Mouse (Mus musculus): Measurements from ENCODE around the gene 2310033P09Rik. TPM values are rescaled to one million over a fixed set of nuclear protein-coding genes. Genes with fewer than 3 reads are reported as not detected.
"Not testable (repeated sequence)": the region's sequence is repeated elsewhere in the genome, so short reads cannot be mapped to it uniquely, and the experiment has no call there.

Gene 2310033P09Rik
- polyA plus RNA-seq, 1 experiment from 2014 or later = 44.8 TPM

DNA sequence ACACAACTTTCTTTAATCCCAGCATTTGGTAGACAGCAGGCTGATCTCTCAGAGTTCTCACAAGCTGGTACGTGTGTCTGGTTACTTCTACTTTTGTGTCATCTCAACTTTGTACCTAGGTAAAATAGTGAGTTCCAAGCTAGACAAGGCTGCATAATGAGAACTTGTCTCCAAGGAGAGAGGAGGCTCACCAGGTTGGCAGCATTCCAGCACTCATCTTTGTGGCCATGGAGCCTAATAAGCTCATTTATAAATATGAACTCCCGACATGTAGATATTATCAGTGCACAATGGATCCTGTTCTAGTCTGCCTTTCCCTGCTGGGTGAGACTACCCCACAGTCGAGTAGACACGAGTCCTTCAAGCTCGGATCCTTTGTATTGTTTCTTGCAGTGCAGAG, 1.5 kb downstream of the 2310033P09Rik start:
- Histone ChIP-seq H3K27me3 (ENCODE audit: poor library complexity, severe bottlenecking) (no peaks in the 10 kb centered on the region), H3K36me3 (replicated peaks) (peaks cover 82% of the 10 kb centered on the region), H3K9me3 (no peaks in the 10 kb centered on the region), H3K27ac (no peak overlapping the region), H3K4me3 (peak overlapping the region; percentile 92), H3K4me1 (peaks cover 31% of the 10 kb centered on the region)
- no peak for DNase-seq (ENCODE audit: extremely low spot score, low spot score)
- WGBS = 83% methylated on average over 5 of the region's 5 CpGs

DNA sequence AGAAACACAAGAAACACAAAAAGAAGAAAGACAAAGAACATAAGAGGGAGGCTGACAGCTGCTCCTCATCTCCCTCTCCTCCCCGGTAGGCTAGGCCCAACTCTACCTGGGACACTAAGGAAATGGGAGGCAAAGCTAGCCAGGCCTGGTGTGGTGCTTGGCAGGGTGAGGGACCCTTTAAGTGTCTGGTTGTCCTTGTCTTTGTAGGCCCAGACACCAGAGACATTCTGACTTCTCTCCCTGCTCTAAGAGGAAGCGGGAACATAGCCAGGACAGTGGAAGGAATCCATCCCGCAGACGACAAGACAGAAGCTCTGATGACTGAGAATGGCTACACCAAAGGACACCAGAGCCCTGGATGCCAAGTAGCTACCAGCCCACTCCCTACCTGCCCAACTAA, 1.9 kb downstream of the 2310033P09Rik start:
- Histone ChIP-seq H3K27me3 (ENCODE audit: poor library complexity, severe bottlenecking) (no peaks in the 10 kb centered on the region), H3K9me3 (no peaks in the 10 kb centered on the region), H3K4me1 (peaks cover 31% of the 10 kb centered on the region), H3K36me3 (replicated peaks) (peaks cover 82% of the 10 kb centered on the region), H3K27ac (no peak overlapping the region), H3K4me3 (no peak overlapping the region)
- no peak for DNase-seq (ENCODE audit: extremely low spot score, low spot score)
- WGBS = 91% methylated on average over 4 of the region's 4 CpGs

DNA sequence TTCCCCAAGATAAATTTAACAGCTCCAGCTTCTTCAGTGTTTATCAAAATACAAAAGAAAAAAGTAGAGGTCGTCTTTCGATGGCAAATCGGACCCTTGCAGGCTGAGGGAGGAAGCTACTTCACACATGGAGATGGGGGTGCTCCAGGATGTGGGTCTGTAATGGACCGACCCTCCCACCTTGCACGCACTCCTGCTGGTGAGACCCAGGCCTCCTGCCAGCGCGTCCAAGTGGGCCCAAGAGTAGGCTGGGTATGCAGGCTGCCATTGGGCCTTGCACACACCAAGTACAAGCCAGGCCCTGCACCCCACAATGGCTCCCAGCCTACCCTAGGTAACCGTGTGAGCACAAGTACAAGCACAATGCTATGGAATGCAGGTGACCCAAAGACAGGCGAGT, 3.4 kb downstream of the 2310033P09Rik start:
- 91% methylated on average over 9 of the region's 9 CpGs for WGBS
- peaks cover 82% of the 10 kb centered on the region for H3K36me3 ChIP-seq (replicated peaks)
- DNase-seq (ENCODE audit: extremely low spot score, low spot score); H3K27ac ChIP-seq; H3K27me3 ChIP-seq (ENCODE audit: poor library complexity, severe bottlenecking); H3K9me3 ChIP-seq; H3K4me3 ChIP-seq: not testable (repeated sequence)
- H3K4me1 ChIP-seq = peaks cover 31% of the 10 kb centered on the region

DNA sequence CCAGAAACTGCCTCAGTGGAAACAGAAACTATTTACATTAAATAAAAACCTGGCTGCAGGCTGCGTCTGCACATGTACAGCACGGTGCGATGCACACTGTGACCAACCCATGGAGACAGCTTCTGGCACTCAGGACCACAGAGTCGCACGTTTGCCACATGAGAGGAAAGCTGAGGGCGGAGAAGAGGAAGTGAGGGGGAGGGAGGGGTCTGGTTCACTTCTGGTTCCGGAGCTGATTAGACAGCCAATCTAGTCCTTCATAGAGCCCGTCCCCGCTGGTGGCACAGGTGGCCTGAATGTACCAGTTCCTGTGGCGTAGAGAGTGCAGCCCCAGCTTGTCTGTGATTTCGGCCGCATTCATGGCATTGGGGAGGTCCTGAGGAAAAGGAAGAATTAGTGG, 4.2 kb downstream of the 2310033P09Rik start:
- Histone ChIP-seq H3K36me3 (replicated peaks) (peaks cover 84% of the 10 kb centered on the region), H3K4me1 (peaks cover 31% of the 10 kb centered on the region)
- not testable (repeated sequence) for DNase-seq (ENCODE audit: extremely low spot score, low spot score); H3K4me3 ChIP-seq; H3K27ac ChIP-seq; H3K27me3 ChIP-seq (ENCODE audit: poor library complexity, severe bottlenecking); H3K9me3 ChIP-seq
- WGBS = 88% methylated on average over 12 of the region's 12 CpGs

DNA sequence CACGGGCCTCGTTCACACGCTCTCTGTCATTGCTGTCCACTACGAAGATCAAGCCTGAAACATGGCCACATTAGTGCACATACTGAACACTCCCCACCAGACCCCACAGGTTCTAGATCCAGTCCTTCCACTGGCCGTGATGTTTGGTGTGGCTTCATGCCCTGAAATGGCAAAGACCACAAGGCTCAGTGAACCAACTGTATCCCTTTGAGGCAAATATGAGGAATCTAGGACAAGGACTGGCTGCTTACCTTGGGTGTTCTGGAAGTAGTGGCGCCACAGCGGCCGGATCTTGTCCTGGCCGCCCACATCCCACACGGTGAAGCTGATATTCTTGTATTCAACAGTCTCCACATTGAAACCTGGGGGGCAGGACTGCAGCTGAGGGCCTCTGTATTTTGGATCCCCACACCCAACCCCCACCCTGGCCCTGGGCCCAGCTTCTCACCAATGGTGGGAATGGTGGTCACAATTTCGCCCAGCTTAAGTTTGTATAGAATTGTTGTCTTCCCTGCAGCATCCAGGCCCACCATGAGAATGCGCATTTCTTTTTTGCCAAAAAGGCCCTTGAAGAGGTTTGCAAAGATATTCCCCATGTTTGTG, 4.9 kb downstream of the 2310033P09Rik start:
- DNase-seq (ENCODE audit: extremely low spot score, low spot score) = no peak
- WGBS = 93% methylated on average over 12 of the region's 12 CpGs
- H3K4me3 ChIP-seq = no peak overlapping the region
- H3K9me3 ChIP-seq = no peaks in the 10 kb centered on the region
- no peak overlapping the region for H3K27ac ChIP-seq
- H3K27me3 ChIP-seq (ENCODE audit: poor library complexity, severe bottlenecking) = no peaks in the 10 kb centered on the region
- H3K4me1 ChIP-seq = peaks cover 29% of the 10 kb centered on the region
- peaks cover 90% of the 10 kb centered on the region for H3K36me3 ChIP-seq (replicated peaks)

DNA sequence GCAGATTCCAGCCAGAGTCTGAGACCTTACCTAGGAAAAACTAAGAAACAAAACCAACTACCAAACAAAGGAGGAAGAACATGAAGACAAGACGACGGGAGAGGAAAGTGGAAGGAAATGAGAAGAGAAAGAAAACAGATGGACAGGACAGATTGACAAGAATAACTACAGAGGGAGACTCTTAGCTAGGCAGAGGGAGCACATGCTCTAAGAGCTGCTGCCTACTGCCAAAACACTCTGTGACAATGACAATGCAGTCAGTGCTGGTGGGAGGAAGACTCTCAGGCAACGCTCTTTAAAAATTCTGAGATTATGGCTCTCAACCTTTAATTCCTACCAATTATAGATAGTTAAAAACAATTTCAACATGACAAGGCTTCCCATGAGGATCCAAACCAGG, 8.8 kb downstream of the 2310033P09Rik start:
- no peak for DNase-seq (ENCODE audit: extremely low spot score, low spot score)
- peaks cover 97% of the 10 kb centered on the region for H3K36me3 ChIP-seq (replicated peaks)
- WGBS = 91% methylated on average over 3 of the region's 3 CpGs

DNA sequence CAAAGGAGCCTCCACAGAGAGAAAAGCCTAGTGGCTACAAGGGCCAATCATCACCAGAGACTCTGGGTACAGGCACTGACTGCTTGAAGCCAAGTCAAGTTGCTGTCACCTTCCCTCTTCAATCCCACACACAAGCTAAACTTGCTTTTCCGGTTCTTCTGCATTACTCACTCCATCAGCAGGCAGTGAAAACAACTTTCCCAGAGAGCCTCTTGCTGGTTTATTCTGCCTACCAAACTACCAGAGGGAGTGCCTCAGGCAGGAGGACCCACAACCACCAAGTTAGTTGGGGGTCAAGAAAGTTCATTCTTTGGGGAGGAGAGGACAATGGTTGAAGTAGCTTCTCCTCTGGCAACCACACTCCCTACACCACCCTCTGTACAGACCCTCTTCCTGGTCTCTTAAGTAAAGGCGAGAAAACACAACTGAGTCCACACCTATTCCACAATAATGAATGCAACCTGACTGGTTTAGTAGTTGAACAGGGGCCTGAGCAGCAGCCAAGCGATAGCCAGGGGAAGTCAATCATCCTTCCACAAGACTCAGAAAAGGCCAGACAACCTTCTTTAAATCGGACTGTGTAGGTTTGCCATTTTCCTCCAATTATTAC, 10.4 kb downstream of the 2310033P09Rik start:
- DNase-seq (ENCODE audit: extremely low spot score, low spot score) = no peak
- Histone ChIP-seq H3K9me3 (no peaks in the 10 kb centered on the region), H3K27me3 (ENCODE audit: poor library complexity, severe bottlenecking) (no peaks in the 10 kb centered on the region), H3K4me3 (no peak overlapping the region), H3K36me3 (replicated peaks) (peaks cover 96% of the 10 kb centered on the region), H3K4me1 (0 out of 2 replicates have a peak, but pooled peaks cover 8% of the 10 kb centered on the region), H3K27ac (no peak overlapping the region)
- 85% methylated on average over 4 of the region's 4 CpGs for WGBS

More for the DNA sequence above, 8.8 kb downstream of the 2310033P09Rik start:
- H3K4me3 ChIP-seq = no peak overlapping the region
- H3K27me3 ChIP-seq (ENCODE audit: poor library complexity, severe bottlenecking) = no peaks in the 10 kb centered on the region
- no peaks in the 10 kb centered on the region for H3K9me3 ChIP-seq
- 0 out of 2 replicates have a peak, but pooled peaks cover 8% of the 10 kb centered on the region for H3K4me1 ChIP-seq
- H3K27ac ChIP-seq = no peak overlapping the region

DNA sequence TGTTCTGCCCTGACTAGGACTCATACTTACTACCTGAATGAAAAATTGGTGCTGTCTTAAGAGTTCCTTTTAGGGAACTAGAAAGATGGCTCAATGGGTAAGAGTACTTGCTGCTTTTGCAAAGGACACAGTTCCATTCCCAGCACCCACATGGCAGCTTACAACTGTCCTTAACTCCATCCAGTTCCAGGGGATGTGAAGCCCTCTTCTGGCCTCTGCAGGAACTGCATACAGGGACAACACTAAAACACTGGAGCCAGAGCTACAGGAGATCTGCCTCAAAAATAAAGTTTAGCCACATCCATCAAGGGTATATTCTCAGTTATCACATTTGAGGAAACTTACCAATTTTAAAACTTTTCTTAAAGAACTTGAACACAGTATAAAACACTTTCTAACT, 10.9 kb downstream of the 2310033P09Rik start:
- Histone ChIP-seq H3K36me3 (replicated peaks) (peaks cover 96% of the 10 kb centered on the region), H3K4me1 (0 out of 2 replicates have a peak, but pooled peaks cover 13% of the 10 kb centered on the region), H3K27ac (no peak overlapping the region), H3K27me3 (ENCODE audit: poor library complexity, severe bottlenecking) (no peaks in the 10 kb centered on the region), H3K9me3 (no peaks in the 10 kb centered on the region), H3K4me3 (no peak overlapping the region)
- DNase-seq (ENCODE audit: extremely low spot score, low spot score) = no peak

DNA sequence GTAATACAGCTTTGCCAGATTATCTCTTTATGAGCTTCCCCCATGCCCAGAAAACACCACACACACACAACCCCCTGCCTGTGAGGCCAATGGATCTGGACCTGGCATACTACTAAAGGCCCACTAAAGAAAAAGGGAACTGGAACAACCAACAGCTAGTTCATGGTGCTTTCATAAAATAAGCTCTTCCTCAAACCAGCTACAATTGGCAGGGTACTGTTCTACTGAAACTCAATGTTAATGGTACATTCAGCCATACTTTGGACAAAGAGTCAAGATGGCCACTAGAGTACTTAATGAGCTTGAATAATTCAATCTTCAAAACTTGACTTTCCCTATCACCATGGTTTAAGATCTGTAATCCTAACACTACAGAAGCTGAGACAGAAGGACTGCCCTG, 13.5 kb downstream of the 2310033P09Rik start:
- Histone ChIP-seq H3K4me3 (no peak overlapping the region), H3K27ac (no peak overlapping the region), H3K36me3 (replicated peaks) (peaks cover 80% of the 10 kb centered on the region), H3K27me3 (ENCODE audit: poor library complexity, severe bottlenecking) (no peaks in the 10 kb centered on the region), H3K4me1 (peaks cover 32% of the 10 kb centered on the region), H3K9me3 (no peaks in the 10 kb centered on the region)
- DNase-seq (ENCODE audit: extremely low spot score, low spot score) = no peak

DNA sequence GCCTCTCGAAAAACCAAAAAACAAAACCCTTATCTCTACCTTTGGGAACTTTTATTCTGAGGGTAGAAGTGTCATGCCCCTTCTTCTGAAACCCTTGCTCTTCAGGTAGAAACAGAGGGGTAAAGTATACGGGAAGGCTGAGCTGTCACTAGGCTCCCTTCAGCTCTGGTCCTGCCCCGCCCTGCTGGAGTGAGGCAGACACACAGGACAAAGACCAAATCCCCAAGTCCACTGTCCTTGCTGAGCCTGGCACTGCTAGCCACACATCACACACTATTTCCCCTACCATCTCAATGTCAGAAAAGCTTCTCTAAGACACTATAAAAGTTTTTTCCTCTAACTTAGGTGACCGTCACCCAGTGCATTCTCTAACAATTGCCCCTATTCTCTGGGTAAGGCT, 14.2 kb downstream of the 2310033P09Rik start:
- 89% methylated on average over 4 of the region's 4 CpGs for WGBS

DNA sequence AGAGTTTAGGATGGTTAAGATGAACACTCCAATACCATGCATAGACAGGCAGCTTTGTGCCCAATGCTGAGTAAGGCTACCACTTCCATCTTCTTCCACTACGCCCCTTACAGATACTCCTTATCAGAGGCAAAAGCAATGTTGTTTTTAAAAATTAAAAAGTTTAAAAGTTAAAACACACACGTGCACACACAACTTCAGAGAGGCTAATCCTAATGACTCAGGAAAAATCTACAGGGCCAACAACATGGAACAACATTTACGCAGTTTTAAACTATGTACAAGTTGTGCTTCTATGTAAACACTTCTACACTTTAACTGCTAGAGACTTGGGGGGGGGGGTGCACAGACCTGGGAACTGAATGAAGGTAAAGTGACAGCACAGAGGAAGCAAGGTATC, 15.9 kb downstream of the 2310033P09Rik start:
- no peaks in the 10 kb centered on the region for H3K27me3 ChIP-seq (ENCODE audit: poor library complexity, severe bottlenecking)
- peaks cover 42% of the 10 kb centered on the region for H3K4me1 ChIP-seq
- H3K9me3 ChIP-seq = no peaks in the 10 kb centered on the region
- no peak overlapping the region for H3K27ac ChIP-seq
- peaks cover 57% of the 10 kb centered on the region for H3K36me3 ChIP-seq (replicated peaks)
- 94% methylated on average over 3 of the region's 3 CpGs for WGBS
- no peak overlapping the region for H3K4me3 ChIP-seq
- no peak for DNase-seq (ENCODE audit: extremely low spot score, low spot score)

More for the DNA sequence above, 14.2 kb downstream of the 2310033P09Rik start:
- DNase-seq (ENCODE audit: extremely low spot score, low spot score) = no peak
- Histone ChIP-seq H3K4me1 (peaks cover 39% of the 10 kb centered on the region), H3K27me3 (ENCODE audit: poor library complexity, severe bottlenecking) (no peaks in the 10 kb centered on the region), H3K27ac (no peak overlapping the region), H3K36me3 (replicated peaks) (peaks cover 73% of the 10 kb centered on the region), H3K9me3 (no peaks in the 10 kb centered on the region), H3K4me3 (no peak overlapping the region)

DNA sequence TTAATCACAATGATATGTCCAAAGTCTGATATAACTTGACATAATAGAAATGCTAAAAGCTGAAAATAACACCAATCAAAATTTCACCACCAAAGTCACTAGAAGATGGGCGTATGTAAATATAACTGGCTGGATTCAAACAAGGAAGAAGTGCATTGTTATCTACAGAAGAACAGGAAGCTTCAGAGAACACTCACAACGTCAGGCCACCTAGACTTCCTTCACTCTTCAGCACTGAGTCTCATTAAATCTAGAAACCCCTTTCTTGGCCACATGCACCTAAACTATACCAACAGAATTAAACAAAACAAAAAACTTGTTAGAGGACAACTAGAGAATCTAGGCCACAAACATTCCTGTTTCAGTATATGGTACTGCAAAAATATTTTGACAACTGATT, 16.3 kb downstream of the 2310033P09Rik start:
- Histone ChIP-seq H3K36me3 (replicated peaks) (peaks cover 52% of the 10 kb centered on the region), H3K4me3 (no peak overlapping the region), H3K27ac (no peak overlapping the region), H3K4me1 (peaks cover 43% of the 10 kb centered on the region), H3K9me3 (no peaks in the 10 kb centered on the region), H3K27me3 (ENCODE audit: poor library complexity, severe bottlenecking) (no peaks in the 10 kb centered on the region)
- WGBS = 88% methylated on average over 2 of the region's 2 CpGs
- no peak for DNase-seq (ENCODE audit: extremely low spot score, low spot score)

DNA sequence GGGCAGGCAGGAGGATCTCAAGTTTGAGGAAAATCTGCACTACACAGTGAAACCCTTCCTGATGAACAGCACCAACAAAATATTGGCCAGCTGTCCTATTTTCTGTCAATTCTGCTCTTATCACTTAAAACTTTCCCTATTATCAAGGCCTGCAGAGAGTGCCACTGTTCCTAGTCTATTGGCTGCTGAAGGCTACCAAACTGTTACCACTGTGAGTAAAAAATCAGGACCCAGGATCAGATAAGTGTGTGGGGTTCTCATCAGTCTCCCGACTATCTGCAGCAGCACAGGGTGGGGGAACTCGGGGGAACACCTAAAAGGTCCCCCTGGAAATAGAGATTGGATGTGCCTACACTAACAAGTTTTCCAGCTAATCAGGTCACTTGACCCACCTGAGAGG, 17.0 kb downstream of the 2310033P09Rik start:
- WGBS = 90% methylated on average over 2 of the region's 2 CpGs
- Histone ChIP-seq H3K4me3 (no peak overlapping the region), H3K4me1 (peaks cover 43% of the 10 kb centered on the region), H3K27me3 (ENCODE audit: poor library complexity, severe bottlenecking) (no peaks in the 10 kb centered on the region), H3K27ac (no peak overlapping the region), H3K36me3 (replicated peaks) (peaks cover 45% of the 10 kb centered on the region), H3K9me3 (no peaks in the 10 kb centered on the region)
- no peak for DNase-seq (ENCODE audit: extremely low spot score, low spot score)
